Mouse (Mus musculus) brain, embryonic 14.5 days (tissue): ENCODE measurements around the gene Arhgef11.

Source experiments
- CTCF ChIP-seq: fragments of 200-500 bp; IDR thresholded peaks from 2 replicates; pipeline ENCODE4 v1.5.1; 2012; ENCODE audit warnings: inconsistent platforms, mild to moderate bottlenecking, moderate library complexity, borderline replicate concordance; ENCODE audit not compliant: insufficient read depth, insufficient read length; ENCODE audit errors: extremely low read depth
- POLR2A ChIP-seq: fragments of 200-500 bp; IDR thresholded peaks from 2 replicates; pipeline ENCODE4 v1.6.1; 2012; ENCODE audit warnings: mild to moderate bottlenecking, inconsistent platforms, borderline replicate concordance; ENCODE audit not compliant: poor library complexity, insufficient read depth, insufficient read length, severe bottlenecking; ENCODE audit errors: extremely low read depth

DNA sequence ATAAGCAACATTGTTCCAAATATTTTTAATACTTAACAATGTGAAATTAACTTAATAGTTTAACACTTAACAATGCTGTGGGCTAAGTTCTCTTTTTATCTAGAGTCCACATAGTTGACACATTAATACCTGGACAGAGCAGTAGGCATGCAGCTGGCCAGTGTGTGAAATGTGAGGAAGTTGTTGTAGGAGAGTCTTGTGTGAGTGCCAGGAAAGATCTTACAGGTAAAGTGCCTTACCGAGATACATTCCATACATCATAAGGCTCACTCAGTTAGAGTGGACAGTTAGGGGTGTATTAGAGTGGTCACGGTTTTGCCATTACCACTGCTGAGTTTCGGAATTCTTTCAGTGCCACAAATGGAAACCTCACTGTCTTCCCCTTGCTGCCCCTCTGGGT is 31.7 kb downstream of the Arhgef11 start:
- TF ChIP-seq CTCF (no peak), POLR2A (no peak)
